Mouse (Mus musculus): ENCODE measurements at regions not wholly inside any gene's neighbourhood (a gene's known extent, or its start where the extent isn't known, plus 50 kb on each side); places are given as distances from the start of the nearest gene placed in this dataset.

- TF ChIP-seq CTCF (IDR thresholded peaks at IDR 0.05; ENCODE audit: borderline replicate concordance, insufficient read depth, low read length) (no peak), POLR2A (IDR thresholded peaks at IDR 0.05; ENCODE audit: low read depth, low read length) (no peak)
These were observed 156.0 kb upstream of the Fat1 start for GRCm38 (mm10) chr8:44779212-44779611.
